Mouse (Mus musculus) bone marrow, adult 2 months (tissue): ENCODE results near the gene Slmap.

Experiments used
- CTCF ChIP-seq: fragments of 200-500 bp; IDR thresholded peaks from 2 replicates; pipeline ENCODE4 v1.5.1; 2011; ENCODE audit warnings: low read length, control low read depth; ENCODE audit not compliant: control insufficient read depth, insufficient read depth
- POLR2A ChIP-seq: fragments of 200-500 bp; IDR thresholded peaks from 2 replicates; pipeline ENCODE4 v1.6.1; 2011; ENCODE audit warnings: low read depth, mild to moderate bottlenecking, control low read depth, low read length, borderline replicate concordance; ENCODE audit not compliant: control insufficient read depth

GRCm38 (mm10) chr14:26578791-26579191 is 44.1 kb upstream of the Slmap start:
- TF ChIP-seq CTCF (no peak), POLR2A (no peak)
